Mouse (Mus musculus) gastrocnemius, postnatal 10 days (tissue): ENCODE results near the gene Pmm2. TPM values are rescaled to one million over a fixed set of nuclear protein-coding genes. Genes with fewer than 3 reads are reported as not detected.

ENCODE experiments used
- DNase-seq: peaks from one replicate; pipeline ENCODE4 v3.0.0; 2021; ENCODE audit warnings: mixed read lengths
- long read RNA-seq, 2 experiments: library from polyadenylated mRNA; stranded (forward); transcript quantifications; one replicate each; pipeline ENCODE4 v2.0.0; 2021
- total RNA-seq, 2 experiments: library from RNA; stranded (reverse); gene quantifications; 2 replicates each; pipeline ENCODE4 v1.2.3; 2021

Gene Pmm2
- 10 to 100 TPM; 29.1 to 30.7 TPM for total RNA-seq
- long read RNA-seq, experiment 1, transcript Pmm2-201 (9 exons, 1,842 nt) = major isoform, 27 of 30 reads
- long read RNA-seq, experiment 1, partial matches to known transcripts = 0 of 30 reads
- long read RNA-seq, experiment 1, other reads (novel, unspliced or antisense) = 3 of 30 reads
- long read RNA-seq, experiment 2, transcript Pmm2-201 (9 exons, 1,842 nt) = major isoform, 16 of 19 reads
- long read RNA-seq, experiment 2, partial matches to known transcripts = 1 of 19 reads
- long read RNA-seq, experiment 2, other reads (novel, unspliced or antisense) = 1 of 19 reads

GRCm38 (mm10) chr16:8637217-8638051, at the start of gene Pmm2, which contains the start of gene Tmem186:
Pmm2 (plus strand) TSS chr16:8637674.
Tmem186 (minus strand) TSS chr16:8637712.
- DNase-seq = peak; percentile 82

DNA sequence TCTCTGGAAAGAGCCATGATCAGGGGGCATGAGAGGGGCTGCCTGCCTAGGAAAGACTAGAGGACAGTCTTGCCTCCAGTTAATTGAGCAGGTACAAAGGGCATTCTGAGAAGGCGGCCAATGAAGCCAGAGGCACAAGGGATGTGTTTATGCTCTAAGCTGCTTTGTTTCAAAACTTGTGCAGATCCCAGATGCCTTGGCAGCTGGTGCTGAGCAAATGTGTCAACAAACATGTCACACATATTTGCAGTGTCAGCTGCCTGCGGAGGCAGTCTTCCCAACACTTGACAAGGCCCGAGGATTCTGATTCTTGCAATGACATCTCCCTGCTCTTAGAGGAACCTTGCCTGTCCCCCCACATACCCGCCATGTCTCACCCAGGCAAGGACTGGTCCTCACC, 42.1 kb upstream of the Pmm2 start:
- no peak for DNase-seq

- DNase-seq = no peak
Observed at GRCm38 (mm10) chr16:8596336-8596735, 41.1 kb upstream of the Pmm2 start.

- no peak for DNase-seq
Observed at GRCm38 (mm10) chr16:8597516-8597915, 40.0 kb upstream of the Pmm2 start.

DNA sequence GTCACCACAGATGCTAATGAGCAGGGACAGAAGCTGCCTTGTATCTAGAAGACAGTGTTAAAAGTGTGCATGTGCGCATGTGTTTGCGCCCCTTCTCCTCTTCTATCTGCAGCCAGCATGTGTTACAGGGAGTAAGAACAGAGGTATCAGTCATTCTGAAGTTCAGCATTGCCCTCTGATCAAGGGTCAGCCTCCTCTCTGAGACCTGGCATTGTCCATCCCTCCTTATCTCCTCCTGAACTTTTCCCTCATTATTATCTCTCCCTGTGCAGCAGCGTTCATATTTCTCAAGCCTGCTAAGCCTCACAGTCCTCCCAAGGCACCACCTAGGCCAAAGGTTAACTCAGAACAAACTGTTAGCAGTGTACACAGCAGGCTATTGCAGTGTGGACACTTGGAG, 33.7 kb upstream of the Pmm2 start:
- no peak for DNase-seq

DNA sequence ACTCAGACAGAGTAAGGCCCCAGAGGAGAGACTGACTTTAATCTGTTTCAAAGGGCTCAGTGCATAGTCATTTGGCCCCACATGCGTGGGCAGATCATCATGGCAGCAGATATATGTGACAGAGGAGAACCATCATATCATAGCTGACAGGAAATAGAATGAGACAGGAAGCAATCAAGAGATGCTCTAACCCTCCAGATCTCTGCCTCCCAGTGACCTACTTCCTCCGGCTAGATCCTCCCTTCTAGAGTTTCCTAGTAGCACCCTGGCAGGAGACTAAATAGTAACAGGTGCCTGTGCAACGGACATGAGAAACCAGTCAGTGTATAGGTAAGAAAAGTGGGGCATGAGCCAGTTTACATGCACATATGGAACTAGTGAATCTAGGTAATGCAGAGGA, 27.1 kb upstream of the Pmm2 start:
- DNase-seq = no peak

GRCm38 (mm10) chr16:8612214-8613005, 25.1 kb upstream of the Pmm2 start:
- no peak for DNase-seq

DNA sequence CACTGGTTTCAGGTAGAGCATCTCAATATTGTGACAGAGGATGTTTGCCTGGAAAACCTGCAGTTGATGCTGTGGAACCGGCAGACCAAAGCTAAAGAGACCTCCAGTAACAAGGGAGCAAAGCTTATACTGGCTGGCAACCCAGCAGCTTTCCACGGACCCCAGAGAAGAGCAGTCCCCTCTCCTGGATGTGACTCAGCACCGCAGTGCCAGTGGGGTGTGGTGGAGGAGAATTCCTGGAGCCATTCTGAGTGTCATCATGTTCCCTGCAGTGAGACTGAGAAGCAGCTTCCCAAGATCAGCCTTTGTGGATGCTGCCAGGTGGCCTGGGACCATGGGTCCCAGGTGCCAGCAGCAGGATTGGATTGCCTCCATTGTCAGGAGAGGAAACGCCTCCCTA, 24.4 kb upstream of the Pmm2 start:
- no peak for DNase-seq

GRCm38 (mm10) chr16:8613447-8613846, 24.0 kb upstream of the Pmm2 start:
- DNase-seq = no peak

DNA sequence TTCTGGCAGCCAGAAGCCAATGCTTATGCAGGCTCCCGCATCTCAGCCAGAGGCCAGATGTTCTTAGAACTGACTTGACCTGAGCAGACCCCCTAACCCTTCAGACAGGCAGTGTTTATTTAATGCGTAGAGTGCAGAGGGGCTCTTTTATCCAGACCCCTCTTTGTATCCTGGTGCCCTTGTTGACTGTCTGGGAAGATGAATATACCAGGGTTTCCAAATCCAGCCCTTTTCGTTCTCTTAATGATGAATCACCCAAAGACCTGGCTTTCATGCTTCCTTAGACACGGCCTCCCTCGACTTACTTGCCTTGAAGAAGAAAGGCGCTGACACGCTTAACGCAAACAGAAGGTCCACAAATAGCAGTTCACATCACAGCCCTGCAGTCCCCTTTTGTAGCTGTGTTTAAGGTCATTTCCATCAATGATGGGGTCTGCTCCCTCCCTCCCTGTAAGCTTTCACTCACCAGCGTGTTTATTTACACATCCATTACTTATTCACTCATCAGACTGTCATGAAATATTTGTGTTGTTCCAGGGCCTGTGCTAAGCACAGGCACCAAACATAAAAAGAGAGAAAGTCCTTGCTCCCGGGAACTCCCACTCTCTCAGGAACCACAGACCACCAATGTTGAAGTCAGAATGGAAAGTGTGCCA, 17.7 kb upstream of the Pmm2 start:
- DNase-seq = no peak

DNA sequence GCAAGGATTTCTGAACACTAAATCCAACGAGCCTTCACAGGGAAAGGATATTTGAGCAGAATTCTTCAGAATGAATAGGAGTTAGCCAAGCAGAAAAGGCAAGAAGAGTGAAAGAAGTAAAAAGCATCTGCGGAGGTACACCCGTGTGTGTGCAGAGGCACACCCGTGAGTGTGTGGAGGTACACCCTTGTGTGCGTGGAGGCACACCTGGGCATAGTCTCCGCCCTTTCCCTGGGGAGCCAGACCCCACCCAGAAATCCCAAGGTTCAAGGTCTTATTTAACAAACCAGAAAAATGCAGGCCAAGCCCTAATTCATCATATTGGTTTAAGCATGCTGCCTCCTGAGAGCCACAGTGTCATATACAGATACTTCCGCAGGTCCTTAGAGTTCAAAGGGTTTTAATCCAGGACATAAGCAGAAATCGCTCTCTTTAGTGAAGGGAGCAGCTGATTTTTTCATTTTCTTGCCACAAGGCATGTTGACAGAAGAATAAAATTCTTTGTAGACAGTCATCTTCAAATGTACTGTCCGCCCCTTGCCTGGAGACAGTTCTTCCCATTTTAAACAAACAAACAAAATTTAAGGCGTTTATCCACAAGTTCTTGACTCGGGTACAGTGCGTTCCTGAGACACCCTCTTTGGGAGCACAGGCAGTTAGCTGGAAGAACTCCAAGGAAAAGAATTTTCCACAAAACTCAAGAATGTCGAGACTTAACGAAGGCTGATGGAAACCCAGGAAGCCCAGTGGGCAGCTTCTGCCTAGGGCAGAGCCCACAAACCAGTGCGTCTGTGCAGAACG, 17.0 kb upstream of the Pmm2 start:
- DNase-seq = no peak

DNA sequence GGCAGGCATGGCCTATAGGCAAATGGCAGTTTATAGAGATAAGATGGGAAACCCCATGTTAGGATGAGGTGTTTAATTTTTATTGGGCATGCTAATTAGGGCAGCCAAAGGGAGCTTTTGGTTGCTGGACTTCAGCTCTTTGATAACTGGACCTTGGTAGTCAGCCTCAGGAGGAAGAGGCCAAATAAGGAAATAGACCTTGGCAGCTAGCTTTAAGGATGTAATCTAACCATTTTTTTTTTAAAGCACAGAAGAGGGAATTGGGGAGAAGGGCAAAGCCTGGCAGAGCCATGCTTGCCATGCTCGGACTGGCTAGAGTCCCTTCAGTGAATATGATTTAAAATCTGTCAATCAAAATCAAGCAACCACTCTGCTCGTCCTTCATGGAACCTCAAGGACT, 7.1 kb upstream of the Pmm2 start:
- DNase-seq = no peak

DNA sequence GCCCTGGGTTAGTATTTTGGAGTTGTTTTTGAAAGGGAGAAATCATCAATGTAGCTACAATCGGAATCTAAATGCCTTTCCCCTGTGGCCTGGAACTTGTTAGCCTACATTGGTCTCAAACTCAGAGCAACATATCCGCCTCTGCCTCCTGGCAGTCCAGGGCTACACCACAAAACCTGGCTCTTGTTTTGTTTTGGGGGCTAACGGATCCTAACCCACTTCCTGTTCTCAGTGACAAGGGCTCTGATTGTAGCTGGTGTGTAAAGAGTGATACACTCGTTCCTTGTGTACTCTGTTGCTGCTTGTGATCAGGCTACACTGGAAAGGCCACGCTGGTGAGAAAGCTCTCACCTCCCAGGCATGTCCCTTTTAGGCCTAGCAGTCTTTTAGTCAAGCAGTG, 6.0 kb upstream of the Pmm2 start:
- DNase-seq = no peak

- DNase-seq = no peak
Observed at GRCm38 (mm10) chr16:8636867-8637216, 632 bp upstream of the Pmm2 start.

- no peak for DNase-seq
Observed at GRCm38 (mm10) chr16:8638131-8638530, 657 bp downstream of the Pmm2 start.

- DNase-seq = no peak
Observed at GRCm38 (mm10) chr16:8639466-8640191, 2.2 kb downstream of the Pmm2 start.

DNA sequence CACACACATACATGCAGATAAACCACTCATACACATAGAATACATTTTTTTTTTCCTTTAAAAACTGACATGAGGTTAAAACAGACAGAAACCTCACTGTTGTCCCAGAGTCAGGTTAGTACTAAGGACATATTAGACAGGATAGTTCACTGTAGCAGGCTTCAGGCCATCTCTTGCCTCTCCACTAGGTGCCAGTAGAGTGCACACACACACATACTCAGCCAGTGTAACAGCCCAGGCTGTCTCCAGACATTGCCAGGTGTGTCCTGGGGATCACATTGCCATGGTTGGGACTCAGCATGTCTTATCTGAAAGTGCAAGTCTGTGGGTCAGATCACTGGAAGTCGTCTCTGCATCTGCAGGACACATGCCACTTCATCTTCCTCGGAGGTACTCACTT, 6.4 kb downstream of the Pmm2 start:
- DNase-seq = no peak

- DNase-seq = no peak
Observed at GRCm38 (mm10) chr16:8645546-8645945, 8.1 kb downstream of the Pmm2 start.

DNA sequence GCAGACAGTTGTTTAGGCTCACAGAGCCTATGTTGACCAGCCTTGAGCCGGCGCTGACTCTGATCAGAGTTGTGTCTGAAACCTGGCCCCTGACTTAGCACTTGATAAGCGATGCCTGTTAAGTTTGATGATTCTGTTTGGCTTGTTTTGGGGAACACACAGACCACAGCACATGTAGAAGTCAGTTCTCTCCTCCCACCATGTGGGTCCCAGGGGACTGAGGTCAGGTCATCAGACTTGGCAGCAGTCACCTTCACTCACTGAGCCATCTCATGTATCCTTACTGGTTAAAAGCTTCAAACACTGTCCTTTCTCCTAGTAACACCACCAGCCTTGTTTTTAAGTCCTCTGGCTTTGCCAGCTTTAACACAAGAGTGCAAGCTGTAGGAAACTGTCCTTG, 12.5 kb downstream of the Pmm2 start:
- no peak for DNase-seq

- no peak for DNase-seq
Observed at GRCm38 (mm10) chr16:8655108-8655507, 17.6 kb downstream of the Pmm2 start.

DNA sequence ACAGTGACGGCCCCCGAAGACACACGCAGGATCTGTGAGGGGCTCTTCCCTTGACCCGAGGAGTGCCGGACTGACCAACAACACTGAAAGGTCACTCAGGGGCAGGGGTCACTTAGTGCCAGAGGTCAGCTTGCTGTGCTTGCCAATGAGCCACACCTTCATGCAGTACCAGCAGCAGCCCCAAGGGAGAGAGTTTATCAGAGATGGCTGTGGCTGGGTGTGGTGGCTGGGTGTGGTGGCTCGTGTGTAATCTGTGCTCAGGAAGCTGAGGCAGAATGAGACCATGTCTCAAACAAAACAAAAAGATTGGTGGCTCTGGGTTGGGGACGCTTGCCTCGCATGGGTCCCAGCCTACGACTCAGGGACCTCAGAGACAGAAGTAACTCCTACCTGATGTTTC, 18.1 kb downstream of the Pmm2 start:
- DNase-seq = no peak
